Comparison of ENCODE assay signal across 22 mouse cellular contexts in the genomic region with DNA sequence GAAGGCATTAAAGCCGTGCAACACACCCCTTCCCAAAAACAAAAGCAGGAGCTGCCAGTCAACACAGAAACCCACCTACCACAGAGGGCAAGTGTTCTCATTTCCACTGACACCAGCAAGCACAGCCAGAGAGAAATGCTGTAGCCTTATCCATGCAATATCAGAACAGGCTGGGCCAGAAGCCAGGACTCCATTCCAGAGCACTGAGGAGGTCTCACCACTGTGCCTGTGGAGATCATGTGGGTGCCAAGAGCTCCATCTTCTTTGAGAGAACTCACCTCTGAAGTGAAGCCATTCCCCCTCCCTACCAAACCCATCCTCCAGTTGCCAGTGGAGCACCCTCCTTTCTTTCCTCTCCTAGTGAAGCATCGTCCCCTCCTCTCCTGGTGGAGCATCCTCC.
"Had no signal": no experiment of that assay in that cellular context is flagged by ENCODE, and none has a peak within 500 bp of the region (broad histone marks: within the 10 kb centered on the region; RNA-seq: fewer than 3 reads in every experiment).

No protein-coding gene starts in this region.

- H3K27ac ChIP-seq: heart, embryonic 10.5 days; hindbrain, embryonic 13.5 days; hindbrain, embryonic 15.5 days; hindbrain, postnatal 0 days; kidney, embryonic 15.5 days; kidney, postnatal 0 days; limb, embryonic 13.5 days; limb, embryonic 15.5 days; liver, embryonic 12.5 days had no signal

- H3K4me2 ChIP-seq: heart, embryonic 12.5 days; hindbrain, embryonic 13.5 days; hindbrain, embryonic 15.5 days; kidney, embryonic 15.5 days; limb, embryonic 13.5 days; limb, embryonic 15.5 days; liver, embryonic 12.5 days had no signal

- H3K4me3 ChIP-seq: heart, embryonic 10.5 days; heart, embryonic 12.5 days; hindbrain, embryonic 13.5 days; hindbrain, embryonic 15.5 days; kidney, embryonic 15.5 days; limb, embryonic 13.5 days; limb, embryonic 15.5 days; liver, embryonic 12.5 days had no signal

- H3K4me1 ChIP-seq: heart, embryonic 10.5 days; heart, embryonic 12.5 days; hindbrain, embryonic 13.5 days; hindbrain, embryonic 15.5 days; kidney, embryonic 15.5 days; limb, embryonic 13.5 days; limb, embryonic 15.5 days; liver, embryonic 12.5 days had no signal

- H3K9ac ChIP-seq: heart, embryonic 12.5 days; hindbrain, embryonic 13.5 days; hindbrain, embryonic 15.5 days; kidney, embryonic 15.5 days; limb, embryonic 13.5 days; limb, embryonic 15.5 days; liver, embryonic 12.5 days had no signal

- ATAC-seq: hindbrain, postnatal 0 days; intestine, embryonic 16.5 days; liver, embryonic 12.5 days had no signal

- DNase-seq: gastrocnemius, postnatal 14 days; gastrocnemius, postnatal 36 days; heart, adult 18-20 months; heart, postnatal 10 days; kidney, adult 11 months; kidney, adult 2 months; kidney, adult 9 months; kidney, postnatal 14 days; layer of hippocampus, adult 9-11 months; layer of hippocampus, postnatal 36 days; left cerebral cortex, postnatal 4 days had no signal

- H3K9me3 ChIP-seq: heart, embryonic 10.5 days; hindbrain, embryonic 13.5 days; hindbrain, embryonic 15.5 days; limb, embryonic 13.5 days; limb, embryonic 15.5 days; liver, embryonic 12.5 days had no signal

- H3K36me3 ChIP-seq: heart, embryonic 10.5 days; heart, embryonic 12.5 days; hindbrain, embryonic 13.5 days; hindbrain, embryonic 15.5 days; kidney, embryonic 15.5 days; limb, embryonic 13.5 days; limb, embryonic 15.5 days; liver, embryonic 12.5 days had no signal

- H3K27me3 ChIP-seq: heart, embryonic 12.5 days; hindbrain, embryonic 13.5 days; hindbrain, embryonic 15.5 days; kidney, embryonic 15.5 days; limb, embryonic 13.5 days; limb, embryonic 15.5 days; liver, embryonic 12.5 days had no signal
